Mouse (Mus musculus) midbrain, embryonic 14.5 days (tissue): ENCODE data around the gene Crispld2. TPM values are rescaled to one million over a fixed set of nuclear protein-coding genes. Genes with fewer than 3 reads are reported as not detected.

ENCODE experiments used
- ATAC-seq: fragments of 200-750 bp; cut with Nextera tagmentation; 2 replicates; pipeline ENCODE4 v1.8.0; 2017; ENCODE audit warnings: moderate number of reproducible peaks, moderate library complexity; ENCODE audit not compliant: low FRiP score, low TSS enrichment
- DNase-seq: peaks from one replicate; pipeline ENCODE4 v3.0.0-alpha.2; 2015
- H3K27ac ChIP-seq: fragments of 300-500 bp; sonication (generic); replicated peaks from 2 replicates; pipeline ENCODE4 v1.5.1; 2014; ENCODE audit warnings: mild to moderate bottlenecking, low read depth, low read length, moderate library complexity
- H3K27me3 ChIP-seq: fragments of 300-500 bp; sonication (generic); 2 replicates; pipeline ENCODE4 v1.6.1; 2014; ENCODE audit warnings: low read length, control low read depth, mixed read lengths; ENCODE audit not compliant: control insufficient read depth, insufficient read depth
- H3K36me3 ChIP-seq: fragments of 300-500 bp; sonication (generic); 2 replicates; pipeline ENCODE4 v1.6.1; 2014; ENCODE audit warnings: low read length, control low read depth; ENCODE audit not compliant: control insufficient read depth, insufficient read depth
- H3K4me1 ChIP-seq: fragments of 300-500 bp; sonication (generic); 2 replicates; pipeline ENCODE4 v1.6.1; 2014; ENCODE audit warnings: mild to moderate bottlenecking, antibody characterized with exemption, low read length, control low read depth; ENCODE audit not compliant: control insufficient read depth, insufficient read depth
- H3K4me2 ChIP-seq: fragments of 300-500 bp; sonication (generic); 2 replicates; pipeline ENCODE4 v1.6.1; 2014; ENCODE audit warnings: mild to moderate bottlenecking, low read length, moderate library complexity
- H3K4me3 ChIP-seq: fragments of 300-500 bp; sonication (generic); replicated peaks from 2 replicates; pipeline ENCODE4 v1.5.1; 2014; ENCODE audit warnings: low read depth, low read length
- H3K9ac ChIP-seq: fragments of 300-500 bp; sonication (generic); replicated peaks from 2 replicates; pipeline ENCODE4 v1.6.1; 2014; ENCODE audit warnings: mild to moderate bottlenecking, low read length, moderate library complexity
- H3K9me3 ChIP-seq: fragments of 300-500 bp; sonication (generic); 2 replicates; pipeline ENCODE4 v1.6.1; 2016; ENCODE audit warnings: low read length, control low read depth, mixed read lengths; ENCODE audit not compliant: control insufficient read depth
- WGBS: fragments of 180-500 bp; shearing (Covaris S2); extraction: QIAGEN DNeasy Blood & Tissue Kit; methylation state at CpG from one replicate; pipeline ENCODE4 v1.1.7; 2014; 5-methylcytosine and 5-hydroxymethylcytosine counted together
- polyA plus RNA-seq: library from polyadenylated mRNA; unstranded; fragments of >200 nt; fragmentation: Nextera tagmentation; extraction: Ambion mirVana; gene quantifications from 2 replicates; pipeline ENCODE4 v1.2.1, GENCODE M21; 2014

Crispld2 gene
- polyA plus RNA-seq, 1 experiment from 2014 or later: 1.1 TPM

DNA sequence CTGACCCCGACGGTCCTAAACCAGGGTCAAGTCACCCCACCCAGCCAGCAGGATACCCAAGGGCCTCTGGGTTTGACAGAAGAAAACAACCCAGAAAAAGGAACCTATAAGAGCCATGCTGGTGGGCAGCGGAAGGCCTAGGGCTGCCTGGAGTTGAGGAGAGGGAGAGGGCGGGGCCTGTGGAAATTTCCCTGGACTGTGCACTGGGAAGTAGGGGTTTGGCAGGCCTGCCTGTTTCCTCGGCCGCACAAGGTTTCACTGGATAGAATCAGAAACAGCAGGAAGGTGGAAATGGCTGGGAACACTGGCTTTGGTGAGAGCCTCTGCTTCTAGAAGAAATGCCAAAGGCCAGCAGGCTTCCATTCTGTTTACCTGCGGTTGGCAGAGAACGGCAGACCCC lies 80.6 kb downstream of the Crispld2 start:
- Histone ChIP-seq H3K9me3 (no peaks in the 10 kb centered on the region), H3K4me2 (no peak overlapping the region), H3K4me3 (no peak overlapping the region), H3K36me3 (no peaks in the 10 kb centered on the region), H3K27me3 (no peaks in the 10 kb centered on the region), H3K9ac (no peak overlapping the region), H3K4me1 (0 out of 2 replicates have a peak, but pooled peaks cover 4% of the 10 kb centered on the region), H3K27ac (no peak overlapping the region)
- DNase-seq: no peak
- 86% methylated on average over 8 of the region's 8 CpGs for WGBS
- no peak for ATAC-seq

- Histone ChIP-seq H3K4me3 (no peak overlapping the region), H3K36me3 (no peaks in the 10 kb centered on the region), H3K27me3 (no peaks in the 10 kb centered on the region), H3K4me1 (0 out of 2 replicates have a peak, but pooled peaks cover 4% of the 10 kb centered on the region), H3K9me3 (no peaks in the 10 kb centered on the region), H3K9ac (no peak overlapping the region), H3K4me2 (no peak overlapping the region), H3K27ac (no peak overlapping the region)
- ATAC-seq (no peak), DNase-seq (no peak)
- WGBS: 75% methylated on average over 6 of the region's 6 CpGs
Measured at GRCm38 (mm10) chr8:120074516-120074915, 82.3 kb downstream of the Crispld2 start.

GRCm38 (mm10) chr8:120075347-120075746 lies 83.1 kb downstream of the Crispld2 start:
- WGBS: 44% methylated on average over 6 of the region's 6 CpGs

DNA sequence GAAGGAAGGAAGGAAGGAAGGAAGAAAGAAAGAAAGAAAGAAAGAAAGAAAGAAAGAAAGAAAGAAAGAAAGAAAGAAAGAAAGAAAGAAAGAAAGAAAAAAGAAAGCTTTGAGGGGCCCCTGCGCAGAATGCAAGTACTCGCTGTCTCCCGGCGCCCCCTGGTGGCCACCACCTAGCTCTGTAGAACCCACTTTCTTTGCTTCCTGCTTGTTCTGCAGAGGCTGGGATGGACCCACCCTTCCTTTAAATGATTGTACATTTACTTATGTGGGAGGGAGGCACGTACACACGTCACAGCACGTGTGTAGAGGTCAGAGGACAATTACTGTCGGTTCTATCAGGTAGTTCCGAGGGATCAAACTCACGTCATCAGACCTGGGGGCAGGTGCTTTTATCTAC lies 85.8 kb downstream of the Crispld2 start:
- 14% methylated on average over 10 of the region's 10 CpGs for WGBS
- no peak overlapping the region for H3K27ac ChIP-seq
- H3K4me1 ChIP-seq: no peaks in the 10 kb centered on the region
- ATAC-seq (peak; percentile 27; the same call in 1 of the 2 replicates), DNase-seq (peak; percentile 91)
- no peak overlapping the region for H3K9ac ChIP-seq
- no peak overlapping the region for H3K4me2 ChIP-seq
- H3K36me3 ChIP-seq: peaks cover 29% of the 10 kb centered on the region
- no peak overlapping the region for H3K4me3 ChIP-seq
- H3K9me3 ChIP-seq: no peaks in the 10 kb centered on the region
- no peaks in the 10 kb centered on the region for H3K27me3 ChIP-seq

More at GRCm38 (mm10) chr8:120075347-120075746, 83.1 kb downstream of the Crispld2 start:
- Histone ChIP-seq H3K4me2 (no peak overlapping the region), H3K4me3 (no peak overlapping the region), H3K9ac (no peak overlapping the region), H3K9me3 (no peaks in the 10 kb centered on the region), H3K27ac (no peak overlapping the region), H3K36me3 (peaks cover 2% of the 10 kb centered on the region), H3K27me3 (no peaks in the 10 kb centered on the region), H3K4me1 (0 out of 2 replicates have a peak, but pooled peaks cover 4% of the 10 kb centered on the region)
- no peak for ATAC-seq
- no peak for DNase-seq

- no peaks in the 10 kb centered on the region for H3K27me3 ChIP-seq
- H3K27ac ChIP-seq: no peak overlapping the region
- H3K4me1 ChIP-seq: no peaks in the 10 kb centered on the region
- H3K9me3 ChIP-seq: no peaks in the 10 kb centered on the region
- no peak overlapping the region for H3K4me3 ChIP-seq
- DNase-seq (no peak), ATAC-seq (no peak)
- peaks cover 37% of the 10 kb centered on the region for H3K36me3 ChIP-seq
- no peak overlapping the region for H3K9ac ChIP-seq
- no peak overlapping the region for H3K4me2 ChIP-seq
- 58% methylated on average over 5 of the region's 5 CpGs for WGBS
Measured at GRCm38 (mm10) chr8:120079361-120079760, 87.1 kb downstream of the Crispld2 start.

- Histone ChIP-seq H3K4me1 (no peaks in the 10 kb centered on the region), H3K9ac (no peak overlapping the region), H3K36me3 (peaks cover 74% of the 10 kb centered on the region), H3K9me3 (no peaks in the 10 kb centered on the region), H3K4me3 (no peak overlapping the region), H3K27ac (no peak overlapping the region), H3K27me3 (no peaks in the 10 kb centered on the region), H3K4me2 (no peak overlapping the region)
- no peak for DNase-seq
- 94% methylated on average over 8 of the region's 8 CpGs for WGBS
- ATAC-seq: no peak
Measured at GRCm38 (mm10) chr8:120083261-120083660, 91.0 kb downstream of the Crispld2 start.

DNA sequence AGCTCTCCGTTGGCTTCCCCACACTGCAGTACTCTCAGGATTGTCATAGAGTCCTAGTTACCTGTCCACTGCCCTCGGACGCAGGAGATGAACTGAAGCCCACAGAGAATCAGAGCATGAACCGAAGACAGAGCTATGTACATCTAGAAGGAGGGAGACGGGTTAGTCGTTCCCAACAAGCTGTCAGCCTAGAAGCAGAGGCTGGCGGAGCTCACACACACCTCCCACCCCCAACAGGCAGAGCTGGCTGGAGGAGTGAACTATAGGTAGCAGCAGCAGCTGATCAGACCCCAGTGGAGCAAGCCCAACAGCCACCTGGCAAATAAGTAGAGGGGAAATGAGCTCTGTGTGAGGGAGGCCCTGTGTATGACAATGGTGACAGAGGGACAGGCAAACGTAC lies 92.5 kb downstream of the Crispld2 start:
- no peaks in the 10 kb centered on the region for H3K4me1 ChIP-seq
- H3K27me3 ChIP-seq: no peaks in the 10 kb centered on the region
- H3K4me3 ChIP-seq: no peak overlapping the region
- no peak overlapping the region for H3K4me2 ChIP-seq
- 92% methylated on average over 8 of the region's 8 CpGs for WGBS
- no peak overlapping the region for H3K9ac ChIP-seq
- no peak for DNase-seq
- no peak for ATAC-seq
- H3K27ac ChIP-seq: no peak overlapping the region
- peaks cover 80% of the 10 kb centered on the region for H3K36me3 ChIP-seq
- H3K9me3 ChIP-seq: no peaks in the 10 kb centered on the region

DNA sequence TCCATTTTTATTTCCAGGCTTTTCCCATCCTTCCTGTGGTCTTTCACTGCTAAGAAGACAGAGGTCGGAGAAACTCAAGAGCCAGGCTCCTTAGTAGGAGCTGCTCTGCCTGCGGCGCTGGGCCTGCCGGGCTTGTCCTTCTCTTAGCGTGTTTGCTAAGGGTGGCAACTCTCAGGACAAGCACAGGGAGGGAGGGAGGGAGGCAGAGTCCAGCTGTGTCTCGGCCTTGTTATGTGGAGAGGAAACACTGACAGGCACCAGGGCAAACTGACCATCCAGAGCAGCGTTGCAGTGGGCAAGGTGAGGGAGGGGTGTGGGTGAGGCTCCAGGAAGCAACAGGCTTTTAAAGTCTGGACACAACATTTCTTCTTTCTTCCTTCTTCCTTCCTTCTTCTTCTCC lies 97.3 kb downstream of the Crispld2 start:
- ATAC-seq: no peak
- Histone ChIP-seq H3K36me3 (peaks cover 71% of the 10 kb centered on the region), H3K27me3 (no peaks in the 10 kb centered on the region), H3K4me2 (no peak overlapping the region), H3K27ac (no peak overlapping the region), H3K9me3 (no peaks in the 10 kb centered on the region), H3K4me3 (no peak overlapping the region), H3K4me1 (no peaks in the 10 kb centered on the region), H3K9ac (no peak overlapping the region)
- DNase-seq: no peak
- WGBS: 85% methylated on average over 7 of the region's 7 CpGs

- WGBS: 92% methylated on average over 3 of the region's 3 CpGs
- no peak overlapping the region for H3K9ac ChIP-seq
- no peak overlapping the region for H3K4me2 ChIP-seq
- H3K4me3 ChIP-seq: no peak overlapping the region
- H3K4me1 ChIP-seq: no peaks in the 10 kb centered on the region
- DNase-seq (no peak), ATAC-seq (no peak)
- H3K27ac ChIP-seq: no peak overlapping the region
- no peaks in the 10 kb centered on the region for H3K9me3 ChIP-seq
- H3K27me3 ChIP-seq: no peaks in the 10 kb centered on the region
- peaks cover 56% of the 10 kb centered on the region for H3K36me3 ChIP-seq
Measured at GRCm38 (mm10) chr8:120091032-120091431, 98.8 kb downstream of the Crispld2 start.
